Mouse (Mus musculus) forebrain, embryonic 16.5 days (tissue): ENCODE measurements around the gene Krtap3-3. TPM values are rescaled to one million over a fixed set of nuclear protein-coding genes. Genes with fewer than 3 reads are reported as not detected.

Experiments used
- ATAC-seq: fragments of 200-750 bp; cut with Nextera tagmentation; 2 replicates; pipeline ENCODE4 v1.8.0; 2017; ENCODE audit warnings: mild to moderate bottlenecking, moderate library complexity
- H3K27ac ChIP-seq: fragments of 300-500 bp; sonication (generic); 2 replicates; pipeline ENCODE4 v1.5.1; 2014; ENCODE audit warnings: low read length, control low read depth
- H3K27me3 ChIP-seq: fragments of 300-500 bp; sonication (generic); replicated peaks from 2 replicates; pipeline ENCODE4 v1.6.1; 2014; ENCODE audit warnings: low read length; ENCODE audit not compliant: control insufficient read depth, insufficient read depth
- H3K36me3 ChIP-seq: fragments of 300-500 bp; sonication (generic); 2 replicates; pipeline ENCODE4 v1.6.1; 2014; ENCODE audit not compliant: control insufficient read depth, insufficient read depth
- H3K4me1 ChIP-seq: fragments of 300-500 bp; sonication (generic); replicated peaks from 2 replicates; pipeline ENCODE4 v1.6.1; 2014; ENCODE audit warnings: low read length; ENCODE audit not compliant: control insufficient read depth, insufficient read depth
- H3K4me2 ChIP-seq: fragments of 300-500 bp; sonication (generic); 2 replicates; pipeline ENCODE4 v1.6.1; 2014; ENCODE audit warnings: mild to moderate bottlenecking, low read length, control low read depth
- H3K4me3 ChIP-seq: fragments of 300-500 bp; sonication (generic); replicated peaks from 2 replicates; pipeline ENCODE4 v1.5.1; 2014; ENCODE audit warnings: mild to moderate bottlenecking, low read length, control low read depth
- H3K9ac ChIP-seq: fragments of 300-500 bp; sonication (generic); replicated peaks from 2 replicates; pipeline ENCODE4 v1.6.1; 2014; ENCODE audit warnings: low read depth, low read length, control low read depth
- H3K9me3 ChIP-seq: fragments of 300-500 bp; sonication (generic); 2 replicates; pipeline ENCODE4 v1.6.1; 2016; ENCODE audit warnings: low read length; ENCODE audit not compliant: control insufficient read depth
- WGBS: fragments of 180-500 bp; shearing (Covaris S2); extraction: QIAGEN DNeasy Blood & Tissue Kit; methylation state at CpG from one replicate; pipeline ENCODE4 v1.1.7; 2014; 5-methylcytosine and 5-hydroxymethylcytosine counted together
- polyA plus RNA-seq: library from polyadenylated mRNA; unstranded; fragments of >200 nt; fragmentation: Nextera tagmentation; extraction: Ambion mirVana; gene quantifications from 2 replicates; pipeline ENCODE4 v1.2.1, GENCODE M21; 2015

The Krtap3-3 gene
- polyA plus RNA-seq, 1 experiment from 2014 or later: not detected

- no peak overlapping the region for H3K9ac ChIP-seq
- no peaks in the 10 kb centered on the region for H3K36me3 ChIP-seq
- no peak for ATAC-seq
- no peaks in the 10 kb centered on the region for H3K9me3 ChIP-seq
- H3K4me3 ChIP-seq: no peak overlapping the region
- no peak overlapping the region for H3K4me2 ChIP-seq
- no peaks in the 10 kb centered on the region for H3K27me3 ChIP-seq
- WGBS: 91% methylated on average over 8 of the region's 8 CpGs
- H3K4me1 ChIP-seq: no peaks in the 10 kb centered on the region
- no peak overlapping the region for H3K27ac ChIP-seq
Observed at GRCm38 (mm10) chr11:99514098-99514497, 36.6 kb downstream of the Krtap3-3 start.

Other genes starting within 250 kb of the Krtap3-3 start
- not detected in 2 replicates for gene Krt25, start 227.9 kb downstream of the Krtap3-3 start, polyA plus RNA-seq
- 0.08 TPM in 1 of 2 replicates, not detected in the other for gene Krt26, start 212.9 kb downstream of the Krtap3-3 start, polyA plus RNA-seq
- gene Krt27, start 199.8 kb downstream of the Krtap3-3 start, polyA plus RNA-seq: not detected in 2 replicates
- gene Krt28, start 176.0 kb downstream of the Krtap3-3 start, polyA plus RNA-seq: not detected in 2 replicates
- gene Krt10, start 161.5 kb downstream of the Krtap3-3 start, polyA plus RNA-seq: 24.1 and 25.3 TPM in 2 replicates
- 0.18 and 0.24 TPM in 2 replicates for gene Krt12, start 128.6 kb downstream of the Krtap3-3 start, polyA plus RNA-seq
- not detected in 2 replicates for gene Krt20, start 112.7 kb downstream of the Krtap3-3 start, polyA plus RNA-seq
- 0.15 TPM in 1 of 2 replicates, not detected in the other for gene Krt23, start 57.7 kb downstream of the Krtap3-3 start, polyA plus RNA-seq
- gene Krt39, start 29.5 kb downstream of the Krtap3-3 start, polyA plus RNA-seq: not detected in 2 replicates
- not detected in 2 replicates for gene Krt40, start 7.7 kb downstream of the Krtap3-3 start, polyA plus RNA-seq
- gene Krtap3-2, start 6.0 kb upstream of the Krtap3-3 start, polyA plus RNA-seq: not detected in 2 replicates
- not detected in 2 replicates for gene Gm11939, start 8.6 kb upstream of the Krtap3-3 start, polyA plus RNA-seq
- not detected in 2 replicates for gene Krtap3-1, start 15.8 kb upstream of the Krtap3-3 start, polyA plus RNA-seq
- not detected in 2 replicates for gene Krtap1-5, start 30.2 kb upstream of the Krtap3-3 start, polyA plus RNA-seq
- gene Krtap1-4, start 32.8 kb upstream of the Krtap3-3 start, polyA plus RNA-seq: not detected in 2 replicates
- not detected in 2 replicates for gene Krtap1-3, start 40.5 kb upstream of the Krtap3-3 start, polyA plus RNA-seq
- not detected in 2 replicates for gene Krtap9-3, start 47.2 kb upstream of the Krtap3-3 start, polyA plus RNA-seq
- not detected in 2 replicates for gene Gm11938, start 52.4 kb upstream of the Krtap3-3 start, polyA plus RNA-seq
- not detected in 2 replicates for gene Gm11937, start 59.3 kb upstream of the Krtap3-3 start, polyA plus RNA-seq
- gene Krtap2-4, start 64.0 kb upstream of the Krtap3-3 start, polyA plus RNA-seq: not detected in 2 replicates
- not detected in 2 replicates for gene Gm11562, start 69.6 kb upstream of the Krtap3-3 start, polyA plus RNA-seq
- not detected in 2 replicates for gene Krtap4-1, start 77.4 kb upstream of the Krtap3-3 start, polyA plus RNA-seq
- not detected in 2 replicates for gene Krtap4-2, start 84.2 kb upstream of the Krtap3-3 start, polyA plus RNA-seq
- gene Krtap4-7, start 93.2 kb upstream of the Krtap3-3 start, polyA plus RNA-seq: not detected in 2 replicates
- gene Gm11555, start 99.4 kb upstream of the Krtap3-3 start, polyA plus RNA-seq: not detected in 2 replicates
- gene Gm11563, start 108.1 kb upstream of the Krtap3-3 start, polyA plus RNA-seq: not detected in 2 replicates
- gene Krtap4-6, start 115.1 kb upstream of the Krtap3-3 start, polyA plus RNA-seq: not detected in 2 replicates
- gene Gm14190, start 139.9 kb upstream of the Krtap3-3 start, polyA plus RNA-seq: not detected in 2 replicates
- gene Gm14180, start 183.4 kb upstream of the Krtap3-3 start, polyA plus RNA-seq: not detected in 2 replicates
- gene Gm11595, start 222.0 kb upstream of the Krtap3-3 start, polyA plus RNA-seq: not detected in 2 replicates
- gene Krtap4-8, start 229.8 kb upstream of the Krtap3-3 start, polyA plus RNA-seq: not detected in 2 replicates
- not detected in 2 replicates for gene Krtap4-9, start 234.3 kb upstream of the Krtap3-3 start, polyA plus RNA-seq
- not detected in 2 replicates for gene Gm11596, start 242.6 kb upstream of the Krtap3-3 start, polyA plus RNA-seq
- gene Gm11569, start 248.1 kb upstream of the Krtap3-3 start, polyA plus RNA-seq: not detected in 2 replicates